Mouse (Mus musculus): ENCODE measurements around the gene Hpgd. TPM values are rescaled to one million over a fixed set of nuclear protein-coding genes. Genes with fewer than 3 reads are reported as not detected.
"Not testable (repeated sequence)": the region's sequence is repeated elsewhere in the genome, so short reads cannot be mapped to it uniquely, and the experiment has no call there.

Gene Hpgd
- polyA plus RNA-seq, 1 experiment from 2014 or later: 29.2 TPM

GRCm38 (mm10) chr8:56299421-56299820 is 5.0 kb downstream of the Hpgd start:
- ATAC-seq (replicated peaks; ENCODE audit: insufficient number of reproducible peaks, low FRiP score, low TSS enrichment): no peak
- Histone ChIP-seq H3K36me3 (ENCODE audit: control insufficient read depth, insufficient read depth, low read length) (no peaks in the 10 kb centered on the region), H3K27ac (ENCODE audit: low read depth, low read length) (no peak overlapping the region), H3K4me1 (ENCODE audit: control insufficient read depth, insufficient read depth, low read length) (no peaks in the 10 kb centered on the region), H3K27me3 (ENCODE audit: control insufficient read depth, insufficient read depth, low read length) (peaks cover 3% of the 10 kb centered on the region; the same call in 1 of the 2 replicates), H3K4me3 (ENCODE audit: low read depth, low read length) (no peak overlapping the region), H3K4me2 (no peak overlapping the region), H3K9ac (ENCODE audit: low read depth, low read length) (no peak overlapping the region), H3K9me3 (replicated peaks; ENCODE audit: control insufficient read depth, low read length) (no peaks in the 10 kb centered on the region)
- 77% methylated on average over 5 of the region's 5 CpGs for WGBS (ENCODE audit: insufficient replicate concordance)

GRCm38 (mm10) chr8:56301303-56301702 is 6.9 kb downstream of the Hpgd start:
- H3K36me3 ChIP-seq (ENCODE audit: control insufficient read depth, insufficient read depth, low read length); H3K4me3 ChIP-seq (ENCODE audit: low read depth, low read length); H3K9me3 ChIP-seq (replicated peaks; ENCODE audit: control insufficient read depth, low read length); H3K4me1 ChIP-seq (ENCODE audit: control insufficient read depth, insufficient read depth, low read length); ATAC-seq (replicated peaks; ENCODE audit: insufficient number of reproducible peaks, low FRiP score, low TSS enrichment); H3K27ac ChIP-seq (ENCODE audit: low read depth, low read length); H3K4me2 ChIP-seq; H3K9ac ChIP-seq (ENCODE audit: low read depth, low read length); H3K27me3 ChIP-seq (ENCODE audit: control insufficient read depth, insufficient read depth, low read length): not testable (repeated sequence)
- WGBS (ENCODE audit: insufficient replicate concordance): 85% methylated on average over 3 of the region's 3 CpGs

DNA sequence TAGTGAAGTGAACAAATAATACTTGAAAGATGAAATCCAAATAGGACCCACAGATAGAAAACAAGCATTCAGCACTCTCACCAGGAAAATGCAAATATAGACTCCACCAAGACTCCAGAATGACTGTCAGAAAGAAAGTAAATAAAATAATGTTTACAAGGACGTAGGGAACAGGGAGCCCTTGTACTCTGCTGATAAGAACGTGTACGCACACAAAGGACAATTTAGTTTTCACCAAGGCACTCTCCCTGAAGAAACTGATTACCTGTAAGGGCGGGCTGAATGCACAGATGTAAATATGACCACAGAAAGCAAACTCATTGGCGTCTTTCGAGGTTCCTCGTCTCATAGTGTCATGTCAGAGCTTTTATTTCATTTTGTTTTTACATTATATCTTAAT is 10.2 kb downstream of the Hpgd start:
- H3K9ac ChIP-seq (ENCODE audit: low read depth, low read length): no peak overlapping the region
- no peak overlapping the region for H3K27ac ChIP-seq (ENCODE audit: low read depth, low read length)
- H3K27me3 ChIP-seq (ENCODE audit: control insufficient read depth, insufficient read depth, low read length): no peaks in the 10 kb centered on the region
- no peak overlapping the region for H3K4me2 ChIP-seq
- WGBS (ENCODE audit: insufficient replicate concordance): 59% methylated on average over 7 of the region's 7 CpGs
- no peaks in the 10 kb centered on the region for H3K9me3 ChIP-seq (replicated peaks; ENCODE audit: control insufficient read depth, low read length)
- ATAC-seq (replicated peaks; ENCODE audit: insufficient number of reproducible peaks, low FRiP score, low TSS enrichment): no peak
- H3K4me3 ChIP-seq (ENCODE audit: low read depth, low read length): no peak overlapping the region
- no peaks in the 10 kb centered on the region for H3K4me1 ChIP-seq (ENCODE audit: control insufficient read depth, insufficient read depth, low read length)
- H3K36me3 ChIP-seq (ENCODE audit: control insufficient read depth, insufficient read depth, low read length): no peaks in the 10 kb centered on the region

GRCm38 (mm10) chr8:56313622-56314021 is 19.2 kb downstream of the Hpgd start:
- Histone ChIP-seq H3K9me3 (replicated peaks; ENCODE audit: control insufficient read depth, low read length) (no peaks in the 10 kb centered on the region), H3K4me3 (ENCODE audit: low read depth, low read length) (no peak overlapping the region), H3K27ac (ENCODE audit: low read depth, low read length) (no peak overlapping the region), H3K9ac (ENCODE audit: low read depth, low read length) (no peak overlapping the region), H3K4me1 (ENCODE audit: control insufficient read depth, insufficient read depth, low read length) (no peaks in the 10 kb centered on the region), H3K4me2 (no peak overlapping the region), H3K27me3 (ENCODE audit: control insufficient read depth, insufficient read depth, low read length) (no peaks in the 10 kb centered on the region), H3K36me3 (ENCODE audit: control insufficient read depth, insufficient read depth, low read length) (no peaks in the 10 kb centered on the region)
- 87% methylated on average over 2 of the region's 2 CpGs for whole genome bisulfite sequencing (ENCODE audit: insufficient replicate concordance)
- no peak for ATAC-seq (replicated peaks; ENCODE audit: insufficient number of reproducible peaks, low FRiP score, low TSS enrichment)

DNA sequence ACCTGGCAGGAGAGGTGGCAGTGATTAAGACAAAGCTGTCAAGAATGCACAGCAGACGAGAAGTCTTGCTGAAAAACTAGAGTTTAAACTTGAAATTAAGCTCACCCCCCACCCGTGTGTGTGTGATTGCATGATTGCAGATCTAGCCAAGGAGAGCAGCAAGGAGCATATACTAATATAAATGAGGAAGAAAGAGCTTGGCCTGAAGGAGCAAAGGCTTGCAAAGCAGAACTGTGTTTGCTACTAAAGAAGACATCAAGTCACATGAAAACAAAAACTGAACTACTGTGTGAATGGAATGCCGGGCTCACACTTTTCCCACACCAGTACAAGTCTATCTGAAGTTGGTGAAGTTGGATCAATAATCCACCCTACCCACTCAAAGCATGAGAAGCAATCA is 20.8 kb downstream of the Hpgd start:
- H3K27ac ChIP-seq (ENCODE audit: low read depth, low read length): no peak overlapping the region
- no peaks in the 10 kb centered on the region for H3K36me3 ChIP-seq (ENCODE audit: control insufficient read depth, insufficient read depth, low read length)
- no peak overlapping the region for H3K4me2 ChIP-seq
- H3K9me3 ChIP-seq (replicated peaks; ENCODE audit: control insufficient read depth, low read length): no peaks in the 10 kb centered on the region
- no peak for ATAC-seq (replicated peaks; ENCODE audit: insufficient number of reproducible peaks, low FRiP score, low TSS enrichment)
- WGBS (ENCODE audit: insufficient replicate concordance): 74% methylated on average over 3 of the region's 3 CpGs
- H3K27me3 ChIP-seq (ENCODE audit: control insufficient read depth, insufficient read depth, low read length): no peaks in the 10 kb centered on the region
- no peak overlapping the region for H3K9ac ChIP-seq (ENCODE audit: low read depth, low read length)
- H3K4me1 ChIP-seq (ENCODE audit: control insufficient read depth, insufficient read depth, low read length): no peaks in the 10 kb centered on the region
- no peak overlapping the region for H3K4me3 ChIP-seq (ENCODE audit: low read depth, low read length)

DNA sequence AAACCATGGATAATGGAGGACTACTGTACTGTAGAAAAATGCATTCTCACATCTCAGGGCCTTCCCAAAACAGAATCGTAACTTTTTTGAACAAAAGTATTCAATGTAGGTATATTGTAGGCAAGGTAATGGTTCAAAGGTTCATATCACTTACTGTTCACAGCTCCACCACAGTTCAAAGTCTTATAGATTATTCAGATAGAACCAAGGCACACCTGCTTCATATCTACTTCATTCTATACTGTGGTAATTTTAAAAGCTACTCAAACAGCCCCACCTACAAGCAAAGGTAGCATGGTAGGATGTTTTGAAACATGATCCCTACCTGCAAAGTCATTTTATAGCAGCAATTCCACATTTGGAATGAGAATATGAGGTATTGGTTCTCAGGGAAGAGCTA is 28.9 kb downstream of the Hpgd start:
- no peak for ATAC-seq (replicated peaks; ENCODE audit: insufficient number of reproducible peaks, low FRiP score, low TSS enrichment)
- H3K9me3 ChIP-seq (replicated peaks; ENCODE audit: control insufficient read depth, low read length): no peaks in the 10 kb centered on the region
- no peak overlapping the region for H3K9ac ChIP-seq (ENCODE audit: low read depth, low read length)
- no peaks in the 10 kb centered on the region for H3K36me3 ChIP-seq (ENCODE audit: control insufficient read depth, insufficient read depth, low read length)
- H3K27me3 ChIP-seq (ENCODE audit: control insufficient read depth, insufficient read depth, low read length): no peaks in the 10 kb centered on the region
- no peak overlapping the region for H3K27ac ChIP-seq (ENCODE audit: low read depth, low read length)
- no peak overlapping the region for H3K4me2 ChIP-seq
- no peak overlapping the region for H3K4me3 ChIP-seq (ENCODE audit: low read depth, low read length)
- 83% methylated on average over 1 of the region's 1 CpGs for WGBS (ENCODE audit: insufficient replicate concordance)
- no peaks in the 10 kb centered on the region for H3K4me1 ChIP-seq (ENCODE audit: control insufficient read depth, insufficient read depth, low read length)

DNA sequence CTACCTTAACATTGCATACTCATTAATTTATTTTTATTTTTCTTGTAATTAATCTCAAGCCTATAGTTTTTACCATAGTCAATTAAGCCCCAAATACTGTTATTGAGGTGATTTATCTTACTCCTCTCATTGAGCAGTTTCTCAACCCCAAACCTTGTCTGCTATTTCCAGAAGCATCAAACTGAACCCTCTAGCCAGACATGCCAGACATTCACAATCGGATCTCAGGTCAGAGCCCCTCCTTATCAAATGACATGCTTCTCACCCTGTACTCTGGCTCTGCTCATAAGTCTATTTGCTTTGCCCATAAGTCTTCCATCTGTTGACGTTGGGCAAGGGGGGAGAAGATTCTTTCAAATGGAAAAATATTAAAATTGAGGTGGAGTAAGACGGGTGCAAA is 33.3 kb downstream of the Hpgd start:
- no peaks in the 10 kb centered on the region for H3K36me3 ChIP-seq (ENCODE audit: control insufficient read depth, insufficient read depth, low read length)
- no peak overlapping the region for H3K9ac ChIP-seq (ENCODE audit: low read depth, low read length)
- no peaks in the 10 kb centered on the region for H3K27me3 ChIP-seq (ENCODE audit: control insufficient read depth, insufficient read depth, low read length)
- no peak overlapping the region for H3K4me3 ChIP-seq (ENCODE audit: low read depth, low read length)
- no peak overlapping the region for H3K27ac ChIP-seq (ENCODE audit: low read depth, low read length)
- H3K4me2 ChIP-seq: no peak overlapping the region
- no peaks in the 10 kb centered on the region for H3K4me1 ChIP-seq (ENCODE audit: control insufficient read depth, insufficient read depth, low read length)
- WGBS (ENCODE audit: insufficient replicate concordance): 45% methylated on average over 3 of the region's 3 CpGs
- ATAC-seq (replicated peaks; ENCODE audit: insufficient number of reproducible peaks, low FRiP score, low TSS enrichment): no peak
- no peaks in the 10 kb centered on the region for H3K9me3 ChIP-seq (replicated peaks; ENCODE audit: control insufficient read depth, low read length)

GRCm38 (mm10) chr8:56328130-56328542 is 33.8 kb downstream of the Hpgd start:
- Histone ChIP-seq H3K27me3 (ENCODE audit: control insufficient read depth, insufficient read depth, low read length) (no peaks in the 10 kb centered on the region), H3K27ac (ENCODE audit: low read depth, low read length) (no peak overlapping the region), H3K4me1 (ENCODE audit: control insufficient read depth, insufficient read depth, low read length) (no peaks in the 10 kb centered on the region), H3K36me3 (ENCODE audit: control insufficient read depth, insufficient read depth, low read length) (no peaks in the 10 kb centered on the region), H3K4me3 (ENCODE audit: low read depth, low read length) (no peak overlapping the region), H3K9me3 (replicated peaks; ENCODE audit: control insufficient read depth, low read length) (no peaks in the 10 kb centered on the region), H3K4me2 (no peak overlapping the region), H3K9ac (ENCODE audit: low read depth, low read length) (no peak overlapping the region)
- no peak for ATAC-seq (replicated peaks; ENCODE audit: insufficient number of reproducible peaks, low FRiP score, low TSS enrichment)
- 56% methylated on average over 3 of the region's 3 CpGs for WGBS (ENCODE audit: insufficient replicate concordance)

- H3K9me3 ChIP-seq (replicated peaks; ENCODE audit: control insufficient read depth, low read length): no peaks in the 10 kb centered on the region
- no peaks in the 10 kb centered on the region for H3K4me1 ChIP-seq (ENCODE audit: control insufficient read depth, insufficient read depth, low read length)
- no peak overlapping the region for H3K4me2 ChIP-seq
- 43% methylated on average over 9 of the region's 9 CpGs for WGBS (ENCODE audit: insufficient replicate concordance)
- no peak overlapping the region for H3K27ac ChIP-seq (ENCODE audit: low read depth, low read length)
- no peak for ATAC-seq (replicated peaks; ENCODE audit: insufficient number of reproducible peaks, low FRiP score, low TSS enrichment)
- no peak overlapping the region for H3K9ac ChIP-seq (ENCODE audit: low read depth, low read length)
- H3K36me3 ChIP-seq (ENCODE audit: control insufficient read depth, insufficient read depth, low read length): no peaks in the 10 kb centered on the region
- no peaks in the 10 kb centered on the region for H3K27me3 ChIP-seq (ENCODE audit: control insufficient read depth, insufficient read depth, low read length)
- H3K4me3 ChIP-seq (ENCODE audit: low read depth, low read length): no peak overlapping the region
These were observed 41.1 kb downstream of the Hpgd start for GRCm38 (mm10) chr8:56335390-56336000.

Data from heart, embryonic 11.5 days (tissue).